Mouse (Mus musculus) layer of hippocampus, postnatal 25 days (tissue): Measurements from ENCODE around the gene Serpinf2. TPM values are rescaled to one million over a fixed set of nuclear protein-coding genes. Genes with fewer than 3 reads are reported as not detected.
A peak's percentile ranks its signal among the peaks of the same experiment; 100 is the strongest.
"Not testable (repeated sequence)": the region's sequence is repeated elsewhere in the genome, so short reads cannot be mapped to it uniquely, and the experiment has no call there.

ENCODE experiments used
- DNase-seq, 2 experiments: peaks; one replicate each; pipeline ENCODE4 v3.0.0; 2022; ENCODE audit warnings: mixed read lengths in 2 of 2, low spot score in 1 of 2; ENCODE audit errors: extremely low spot score in 1 of 2
- total RNA-seq, 2 experiments: library from RNA; stranded (reverse); gene quantifications; 2 replicates each; pipeline ENCODE4 v1.2.3; 2021

Serpinf2 gene
- total RNA-seq, 2 experiments from 2014 or later = 0.39 to 0.59 TPM

GRCm38 (mm10) chr11:75460103-75460843, 20.9 kb upstream of the Serpinf2 start:
- DNase-seq = peak; percentile 62 to 74

- no peak for DNase-seq
Observed at GRCm38 (mm10) chr11:75459751-75460102, 20.3 kb upstream of the Serpinf2 start.

- DNase-seq = no peak
Observed at GRCm38 (mm10) chr11:75459141-75459711, 19.8 kb upstream of the Serpinf2 start.

GRCm38 (mm10) chr11:75458628-75459041, 19.2 kb upstream of the Serpinf2 start:
- no peak for DNase-seq

GRCm38 (mm10) chr11:75458169-75458568, 18.8 kb upstream of the Serpinf2 start:
- DNase-seq = peak in 1 of 2 experiments; percentile 41

GRCm38 (mm10) chr11:75456440-75456871, 17.1 kb upstream of the Serpinf2 start:
- no peak for DNase-seq

- DNase-seq = not testable (repeated sequence)
Observed at GRCm38 (mm10) chr11:75455971-75456370, 16.6 kb upstream of the Serpinf2 start.

- no peak for DNase-seq
Observed at GRCm38 (mm10) chr11:75455041-75455736, 15.8 kb upstream of the Serpinf2 start.

GRCm38 (mm10) chr11:75453991-75454930, 14.9 kb upstream of the Serpinf2 start, which contains the start of gene Wdr81:
Wdr81 (minus strand) TSS chr11:75454717.
- DNase-seq = peak; percentile 69 to 78

GRCm38 (mm10) chr11:75452812-75453557, 13.6 kb upstream of the Serpinf2 start:
- no peak for DNase-seq

- no peak for DNase-seq
Observed at GRCm38 (mm10) chr11:75452081-75452480, 12.7 kb upstream of the Serpinf2 start.

GRCm38 (mm10) chr11:75450936-75451335, 11.5 kb upstream of the Serpinf2 start:
- no peak for DNase-seq

GRCm38 (mm10) chr11:75450304-75450908, 11.0 kb upstream of the Serpinf2 start:
- no peak for DNase-seq

- DNase-seq = no peak
Observed at GRCm38 (mm10) chr11:75449695-75450094, 10.3 kb upstream of the Serpinf2 start.

- DNase-seq = no peak
Observed at GRCm38 (mm10) chr11:75448575-75448974, 9.2 kb upstream of the Serpinf2 start.

- DNase-seq = no peak
Observed at GRCm38 (mm10) chr11:75443711-75444110, 4.3 kb upstream of the Serpinf2 start.

GRCm38 (mm10) chr11:75441601-75442000, 2.2 kb upstream of the Serpinf2 start:
- DNase-seq = no peak

- DNase-seq = no peak
Observed at GRCm38 (mm10) chr11:75441034-75441433, 1.6 kb upstream of the Serpinf2 start.

- DNase-seq = no peak
Observed at GRCm38 (mm10) chr11:75439951-75440350, 560 bp upstream of the Serpinf2 start.
